Mouse (Mus musculus) cerebellum, postnatal 4 days (tissue): Measurements from ENCODE around the gene Pde12.

Experiments used
- DNase-seq, 2 experiments: peaks; one replicate each; pipeline ENCODE4 v3.0.0; 2022; ENCODE audit warnings: low spot score in 2 of 2, mixed read lengths in 1 of 2

Pde12 gene

GRCm38 (mm10) chr14:26643006-26643624 lies 26.6 kb downstream of the Pde12 start:
- no peak for DNase-seq

GRCm38 (mm10) chr14:26639961-26640360 lies 29.7 kb downstream of the Pde12 start:
- DNase-seq: no peak

DNA sequence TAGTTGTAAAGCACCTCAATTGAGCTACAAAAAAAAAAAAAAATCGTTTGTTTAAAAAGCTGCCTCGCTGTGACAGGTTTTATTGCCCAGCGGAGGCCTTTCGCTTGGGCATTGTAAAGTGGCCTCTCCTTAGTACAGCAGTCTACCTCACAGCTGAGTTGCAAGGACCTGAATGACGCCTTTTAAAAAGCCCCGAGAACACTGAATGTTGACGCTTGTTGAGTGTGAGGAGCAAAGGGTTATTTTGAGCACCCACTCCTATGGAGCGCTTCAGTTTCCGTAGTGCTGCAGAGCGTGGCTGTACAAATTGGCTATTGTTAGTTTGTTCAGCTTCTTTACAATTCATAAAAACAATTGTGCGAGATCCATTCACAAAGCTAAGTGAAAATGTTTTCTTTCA lies 30.4 kb downstream of the Pde12 start:
- no peak for DNase-seq

DNA sequence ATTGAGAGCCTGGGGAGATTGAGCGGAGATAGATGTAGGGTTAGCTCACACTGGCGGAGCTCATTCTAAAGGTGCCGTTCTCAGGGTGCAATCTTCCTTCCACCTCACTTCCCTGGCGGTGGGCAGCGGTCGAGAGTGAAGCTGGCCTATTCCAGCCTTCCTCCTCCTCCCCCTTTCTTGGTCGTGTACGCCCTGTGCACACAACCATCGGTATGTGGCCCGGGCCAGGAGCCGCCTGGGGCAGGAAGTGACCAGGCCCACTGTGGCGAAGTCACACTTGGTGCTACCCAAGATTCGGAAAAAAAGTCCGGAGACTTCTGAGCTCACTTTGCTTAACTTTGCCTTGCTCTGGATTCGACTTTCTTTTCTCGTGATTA lies 31.0 kb downstream of the Pde12 start:
- peak; percentile 22 to 30 for DNase-seq

DNA sequence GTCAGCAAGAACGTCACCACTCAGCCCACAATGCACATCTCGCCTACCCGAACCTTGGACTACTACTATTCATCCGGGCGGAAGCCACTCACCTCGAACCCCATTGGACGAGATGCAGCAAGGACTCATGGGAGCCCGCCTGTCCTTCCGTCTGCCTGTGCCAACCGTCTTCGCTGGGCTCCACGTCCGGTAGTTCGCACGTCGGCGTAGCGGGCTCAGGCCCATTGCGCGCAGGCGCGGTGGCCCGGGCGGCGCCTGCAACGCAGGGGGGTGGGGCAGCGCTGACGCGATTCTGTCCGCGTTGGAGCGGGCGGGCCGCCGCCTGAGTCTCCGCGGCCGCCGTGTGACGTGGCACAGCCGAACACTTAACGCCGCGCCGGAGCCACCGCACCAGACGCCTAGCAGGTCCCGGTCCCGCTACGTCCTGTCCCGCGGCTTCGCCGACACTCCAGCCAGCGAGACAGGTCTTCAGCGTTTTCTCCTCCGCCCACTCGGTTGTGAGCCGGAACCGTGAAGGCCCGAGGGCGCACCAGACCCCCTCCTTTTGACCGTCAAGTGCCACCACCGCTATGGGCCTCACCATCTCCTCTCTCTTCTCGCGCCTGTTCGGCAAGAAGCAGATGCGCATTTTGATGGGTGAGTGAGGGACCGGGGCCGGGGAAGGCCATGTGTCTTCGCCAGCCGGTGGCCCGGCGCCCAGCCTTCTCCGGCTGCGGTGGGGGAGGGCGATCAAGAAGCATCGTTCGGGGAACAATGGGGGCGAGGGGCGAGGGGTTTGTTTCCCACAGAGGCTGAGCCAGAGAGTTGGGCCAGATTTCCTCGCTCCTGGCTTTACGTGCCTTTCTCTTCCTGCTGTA lies 31.6 kb downstream of the Pde12 start, which contains the start of gene Arf4:
Gene Arf4 (plus strand): TSS at position 224 of the 857 bp plus-strand sequence.
- DNase-seq: peak; percentile 93 to 96

DNA sequence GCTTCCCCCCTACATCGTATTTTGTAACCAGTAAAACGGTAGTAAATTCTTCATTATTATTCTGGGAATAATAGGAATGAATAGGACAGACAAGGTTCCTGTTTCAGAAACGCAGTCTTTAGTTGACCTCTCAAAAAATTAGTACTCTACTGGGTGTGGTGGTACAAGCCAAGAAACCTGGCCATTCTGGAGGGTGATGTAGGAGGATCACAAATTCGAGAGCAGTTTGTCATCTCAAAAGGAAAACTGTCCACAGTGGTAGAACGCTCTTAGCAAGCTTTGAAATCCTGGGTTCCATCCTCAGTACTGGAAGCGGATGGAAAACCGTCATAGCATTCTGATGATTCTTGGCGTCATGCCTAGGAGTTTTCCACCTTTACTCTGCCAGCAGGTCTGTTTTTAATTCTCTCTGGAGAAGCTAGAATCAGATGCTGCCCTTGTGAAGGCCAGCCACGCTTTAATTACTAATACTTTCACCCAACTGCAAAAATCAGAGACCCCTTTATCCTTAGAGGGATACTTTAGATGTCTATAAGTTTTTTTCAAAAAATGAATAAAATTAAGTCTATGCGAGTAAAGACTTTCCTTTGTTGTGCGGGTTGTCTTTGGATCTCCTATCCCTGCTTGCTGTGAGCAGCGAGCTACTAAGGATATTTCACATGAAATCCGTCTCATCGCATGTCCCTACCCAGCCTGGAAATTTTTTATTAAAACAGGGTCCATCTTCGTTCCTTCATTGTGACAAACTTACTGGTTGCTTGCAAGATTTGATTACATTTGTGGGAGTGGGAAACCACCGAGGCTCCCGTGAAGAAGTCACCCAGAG lies 32.4 kb downstream of the Pde12 start:
- peak in 1 of 2 experiments; percentile 15 for DNase-seq

DNA sequence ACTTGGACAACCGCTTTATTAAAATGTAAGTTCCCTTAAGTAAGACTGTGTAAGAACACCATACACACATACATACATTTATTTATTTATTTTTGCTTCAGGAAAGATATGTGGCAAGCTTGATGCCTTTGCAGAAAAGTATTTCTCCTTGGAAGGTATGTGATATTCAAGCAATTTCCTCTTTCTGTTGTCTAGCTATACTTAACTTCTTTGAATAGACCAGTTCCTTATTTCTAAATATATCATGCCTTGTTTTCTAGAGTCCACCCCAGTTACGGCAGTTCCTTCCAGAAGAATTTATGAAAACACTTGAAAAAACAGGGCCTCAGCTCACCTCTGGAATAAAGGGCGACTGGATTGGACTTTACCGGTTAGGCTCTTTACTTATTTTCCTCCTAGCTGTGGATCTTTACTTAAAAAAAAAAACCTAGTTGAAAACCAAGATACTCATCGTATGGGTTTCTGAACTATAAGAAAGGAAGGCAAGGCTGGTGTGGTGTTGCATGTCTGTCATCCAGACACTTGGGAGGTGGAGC lies 43.0 kb downstream of the Pde12 start:
- no peak for DNase-seq

DNA sequence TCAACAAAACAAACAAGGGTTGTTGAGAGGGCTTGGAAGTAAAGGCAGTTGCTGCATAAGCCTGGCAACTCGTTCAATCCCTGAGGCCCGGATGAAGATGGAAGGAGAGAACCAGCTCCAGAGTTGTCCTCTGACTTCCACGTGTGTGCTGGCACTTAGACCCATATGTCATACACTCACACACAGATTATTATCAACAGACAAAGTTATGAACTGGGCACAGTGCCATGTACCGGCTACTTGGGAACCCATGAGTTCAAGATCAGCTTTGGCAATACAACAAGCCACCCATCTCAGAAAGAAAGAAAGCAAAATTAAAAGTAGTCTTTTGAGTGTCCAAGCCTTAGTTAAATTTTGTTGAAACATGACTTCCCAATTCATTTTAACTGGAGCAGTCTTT lies 44.4 kb downstream of the Pde12 start:
- no peak for DNase-seq

DNA sequence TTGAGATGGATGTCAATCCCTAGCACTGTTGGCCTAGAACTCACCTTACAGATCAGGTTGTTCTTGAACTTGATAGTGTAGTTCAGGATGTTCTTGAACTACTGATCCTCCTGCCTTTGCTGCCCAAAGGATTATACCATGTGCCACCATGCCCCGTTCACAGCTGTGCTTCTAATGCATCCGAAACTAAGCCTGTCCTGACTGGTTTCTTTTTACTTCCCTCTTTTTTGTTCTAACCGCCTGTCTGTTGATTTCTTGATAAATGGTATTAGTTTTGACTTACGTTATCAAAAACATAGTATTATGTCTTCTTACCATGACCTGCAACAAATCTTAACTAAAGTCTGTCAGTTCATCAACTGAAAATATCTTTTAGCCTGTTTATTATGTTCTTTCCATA lies 59.0 kb downstream of the Pde12 start:
- no peak for DNase-seq
